Mouse (Mus musculus) kidney, adult 2 months (tissue): ENCODE data around the gene Wrap53.

Source experiments
- CTCF ChIP-seq: fragments of 200-500 bp; conservative IDR thresholded peaks from 2 replicates; pipeline ENCODE4 v1.5.1; 2011; ENCODE audit warnings: low read depth, mild to moderate bottlenecking, control low read depth, low read length, moderate library complexity, mixed read lengths; ENCODE audit not compliant: insufficient read depth, insufficient read length
- POLR2A ChIP-seq: fragments of 200-500 bp; IDR thresholded peaks from one replicate; pipeline ENCODE4 v1.6.1; 2011; ENCODE audit warnings: low read depth, low read length, control low read depth

DNA sequence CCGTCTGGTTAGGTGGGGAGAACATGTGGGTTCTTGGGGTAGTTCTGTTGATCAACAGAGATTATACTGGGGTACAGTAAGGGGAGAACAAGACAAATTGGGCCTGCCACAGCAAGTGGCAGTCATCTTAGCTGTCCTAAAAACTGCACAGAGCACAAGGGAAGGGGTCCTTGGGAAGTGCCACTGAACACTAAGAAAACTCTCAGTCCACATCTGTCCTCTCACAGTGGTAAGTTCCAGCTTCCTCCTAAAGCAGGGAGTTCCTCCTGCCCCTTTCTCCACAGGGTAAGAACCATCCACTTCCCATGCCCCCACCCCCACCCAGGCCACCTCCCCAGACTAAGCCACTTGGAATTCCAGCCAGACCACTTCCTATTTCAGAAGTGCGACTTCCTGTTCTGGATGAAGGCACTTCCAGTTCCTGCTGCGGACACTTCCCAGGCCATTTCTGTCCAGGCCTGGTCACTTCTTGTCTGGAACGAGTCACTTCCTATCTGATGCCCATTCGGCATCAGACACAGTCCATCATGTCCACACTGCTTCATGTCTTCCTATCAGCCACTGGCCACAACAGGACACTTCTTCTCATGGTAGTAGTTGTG lies 25.4 kb downstream of the Wrap53 start:
- TF ChIP-seq CTCF: no peak
- no peak for TF ChIP-seq POLR2A
